Mouse (Mus musculus) myocyte (in vitro differentiated cells): ENCODE results near the gene Serpina3k. TPM values are rescaled to one million over a fixed set of nuclear protein-coding genes. Genes with fewer than 3 reads are reported as not detected.
"Not testable (repeated sequence)": the region's sequence is repeated elsewhere in the genome, so short reads cannot be mapped to it uniquely, and the experiment has no call there.

ENCODE experiments used
- H3K27me3 ChIP-seq: one replicate; pipeline ENCODE4 v1.6.1; 2011; ENCODE audit not compliant: control insufficient read depth, insufficient read depth, insufficient read length
- H3K36me3 ChIP-seq: one replicate; pipeline ENCODE4 v1.6.1; 2011; ENCODE audit not compliant: control insufficient read depth, insufficient read depth
- H3K4me2 ChIP-seq: one replicate; pipeline ENCODE4 v1.6.1; 2011; ENCODE audit warnings: low read depth, control low read depth
- H3K4me3 ChIP-seq: one replicate; pipeline ENCODE4 v1.5.1; 2011; ENCODE audit warnings: mild to moderate bottlenecking, control low read depth, moderate library complexity
- H3K79me2 ChIP-seq: one replicate; pipeline ENCODE4 v1.6.1; 2011; ENCODE audit not compliant: control insufficient read depth, insufficient read depth
- H3ac ChIP-seq: one replicate; pipeline ENCODE4 v1.6.1; 2011; ENCODE audit not compliant: control insufficient read depth, insufficient read length
- CEBPB ChIP-seq: IDR thresholded peaks from 2 replicates; pipeline ENCODE4 v1.6.1; 2011; ENCODE audit warnings: mild to moderate bottlenecking, moderate library complexity; ENCODE audit not compliant: poor library complexity, insufficient read depth, severe bottlenecking
- E2F4 ChIP-seq: IDR thresholded peaks from one replicate; pipeline ENCODE4 v1.6.1; 2011; ENCODE audit warnings: mild to moderate bottlenecking, control low read depth, moderate library complexity; ENCODE audit not compliant: insufficient read depth
- MAX ChIP-seq: IDR thresholded peaks from one replicate; pipeline ENCODE4 v1.6.1; 2011; ENCODE audit warnings: low read depth, mild to moderate bottlenecking, control low read depth
- MYOD1 ChIP-seq, 3 experiments: IDR thresholded peaks; one replicate each; pipeline ENCODE4 v1.6.1; 2011; ENCODE audit warnings: control low read depth in 2 of 3, low read depth in 2 of 3, mild to moderate bottlenecking in 2 of 3, moderate library complexity in 1 of 3; ENCODE audit not compliant: insufficient read length in 2 of 3, control insufficient read depth in 1 of 3
- MYOG ChIP-seq, 3 experiments: IDR thresholded peaks; one replicate each; pipeline ENCODE4 v1.6.1; 2011; ENCODE audit warnings: control low read depth in 2 of 3, low read depth in 2 of 3, mild to moderate bottlenecking in 2 of 3; ENCODE audit not compliant: insufficient read length in 2 of 3, control insufficient read depth in 1 of 3, insufficient read depth in 1 of 3
- POLR2A ChIP-seq: IDR thresholded peaks from one replicate; pipeline ENCODE4 v1.6.1; 2011; ENCODE audit warnings: low read depth, mild to moderate bottlenecking, control low read depth, moderate library complexity; ENCODE audit not compliant: insufficient read length
- POLR2AphosphoS2 ChIP-seq: IDR thresholded peaks from one replicate; pipeline ENCODE4 v1.6.1; 2011; ENCODE audit warnings: low read depth, control low read depth; ENCODE audit not compliant: insufficient read length
- REST ChIP-seq: IDR thresholded peaks from one replicate; pipeline ENCODE4 v1.6.1; 2011; ENCODE audit warnings: mild to moderate bottlenecking, control low read depth, moderate library complexity; ENCODE audit not compliant: insufficient read depth, insufficient read length
- SRF ChIP-seq: IDR thresholded peaks from one replicate; pipeline ENCODE4 v1.6.1; 2011; ENCODE audit warnings: low read depth; ENCODE audit not compliant: control insufficient read depth, insufficient read length
- TCF12 ChIP-seq: IDR thresholded peaks from one replicate; pipeline ENCODE4 v1.6.1; 2011; ENCODE audit warnings: mild to moderate bottlenecking, control low read depth; ENCODE audit not compliant: poor library complexity, insufficient read depth, severe bottlenecking
- TCF3 ChIP-seq: IDR thresholded peaks from one replicate; pipeline ENCODE4 v1.6.1; 2011; ENCODE audit warnings: low read depth, control low read depth; ENCODE audit not compliant: insufficient read length
- USF1 ChIP-seq: IDR thresholded peaks from one replicate; pipeline ENCODE4 v1.6.1; 2011; ENCODE audit warnings: low read depth, mild to moderate bottlenecking, control low read depth, moderate library complexity
- polyA plus RNA-seq: library from polyadenylated mRNA; unstranded; fragments of >200 nt; fragmentation: generic; extraction: Trizol; gene quantifications from one replicate; pipeline ENCODE4 v1.2.1, GENCODE M21; 2012; ENCODE audit warnings: missing spikeins

The Serpina3k gene
- not detected for polyA plus RNA-seq

DNA sequence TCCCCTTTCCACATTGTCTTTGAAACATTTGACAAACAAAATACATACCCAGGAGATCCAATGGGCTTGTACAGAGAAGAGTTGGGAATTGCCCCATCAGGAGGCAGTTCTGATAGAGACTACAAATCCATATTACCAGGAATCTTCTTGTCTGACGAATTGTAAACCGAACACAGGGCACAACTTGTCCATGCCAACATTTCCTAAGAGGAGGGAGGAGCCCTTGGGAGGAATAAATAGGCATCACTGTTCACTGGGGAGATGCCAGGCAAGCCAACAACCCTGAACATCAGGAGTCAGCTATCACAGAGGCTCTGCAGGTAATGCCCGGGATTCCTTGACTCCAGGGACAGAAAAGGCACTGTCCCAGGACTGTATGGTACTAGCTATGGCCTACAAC lies at the start of gene Serpina3k, which contains the start of gene Serpina3m:
Gene Serpina3k, plus strand, starts transcription at position 261 of the 400 bp plus-strand sequence.
Gene Serpina3m, plus strand, starts transcription at position 261 of the 400 bp plus-strand sequence.
- H3ac ChIP-seq, H3K27me3 ChIP-seq, H3K36me3 ChIP-seq, H3K4me2 ChIP-seq, H3K4me3 ChIP-seq, H3K79me2 ChIP-seq: not testable (repeated sequence)

GRCm38 (mm10) chr12:104289872-104290271 lies 48.4 kb upstream of the Serpina3k start:
- no peak overlapping the region for H3K4me3 ChIP-seq
- H3K79me2 ChIP-seq: no peaks in the 10 kb centered on the region
- H3K27me3 ChIP-seq: no peaks in the 10 kb centered on the region
- TF ChIP-seq CEBPB: no peak
- TF ChIP-seq USF1: no peak
- no peak for TF ChIP-seq MYOD1 (IDR thresholded peaks at IDR 0.05; ENCODE audit: control insufficient read depth in 1 of 3, insufficient read length in 2 of 3, low read depth in 2 of 3)
- no peak for TF ChIP-seq TCF3
- no peak for TF ChIP-seq REST
- no peak for TF ChIP-seq POLR2AphosphoS2
- H3K36me3 ChIP-seq: no peaks in the 10 kb centered on the region
- no peak overlapping the region for H3ac ChIP-seq
- H3K4me2 ChIP-seq: no peak overlapping the region

GRCm38 (mm10) chr12:104293963-104294362 lies 44.3 kb upstream of the Serpina3k start:
- Histone ChIP-seq H3K36me3 (no peaks in the 10 kb centered on the region), H3K79me2 (no peaks in the 10 kb centered on the region), H3K4me2 (no peak overlapping the region), H3K4me3 (no peak overlapping the region), H3ac (no peak overlapping the region), H3K27me3 (no peaks in the 10 kb centered on the region)
- TF ChIP-seq POLR2A: no peak
- TF ChIP-seq CEBPB: no peak
- TF ChIP-seq POLR2AphosphoS2: no peak
- no peak for TF ChIP-seq TCF3
- no peak for TF ChIP-seq USF1
- no peak for TF ChIP-seq MYOG (IDR thresholded peaks at IDR 0.05; ENCODE audit: control insufficient read depth in 1 of 3, insufficient read depth in 1 of 3, insufficient read length in 2 of 3, low read depth in 2 of 3)
- no peak for TF ChIP-seq TCF12

DNA sequence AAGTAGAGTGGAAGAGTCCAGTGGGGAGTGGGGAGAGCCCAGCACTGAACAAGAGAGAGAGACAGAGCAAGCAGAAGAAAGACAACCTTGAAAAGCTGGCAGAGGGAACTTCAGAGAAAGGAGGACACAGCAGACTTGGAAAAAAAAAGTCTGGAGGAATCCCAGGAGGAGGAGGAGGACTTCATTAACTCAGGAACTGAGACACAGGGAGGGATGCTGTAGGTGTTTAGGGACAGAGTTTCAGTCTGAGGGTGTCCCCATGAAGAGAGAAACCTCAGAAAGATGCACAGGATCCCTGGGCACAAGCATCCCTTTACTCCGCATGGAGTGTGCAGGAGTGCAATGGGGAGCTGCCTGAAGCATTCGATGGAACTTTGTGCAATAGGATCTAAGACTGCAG lies 40.2 kb upstream of the Serpina3k start:
- Histone ChIP-seq H3K4me3 (no peak overlapping the region), H3K4me2 (no peak overlapping the region), H3ac (no peak overlapping the region), H3K79me2 (no peaks in the 10 kb centered on the region), H3K36me3 (no peaks in the 10 kb centered on the region), H3K27me3 (no peaks in the 10 kb centered on the region)
- TF ChIP-seq USF1 (no peak), TCF3 (no peak), MAX (no peak), POLR2AphosphoS2 (no peak), MYOD1 (IDR thresholded peaks at IDR 0.05; ENCODE audit: control insufficient read depth in 1 of 3, insufficient read length in 2 of 3, low read depth in 2 of 3) (no peak), CEBPB (no peak), MYOG (IDR thresholded peaks at IDR 0.05; ENCODE audit: control insufficient read depth in 1 of 3, insufficient read depth in 1 of 3, insufficient read length in 2 of 3, low read depth in 2 of 3) (no peak), REST (no peak), SRF (no peak), TCF12 (no peak), POLR2A (no peak), E2F4 (no peak)

DNA sequence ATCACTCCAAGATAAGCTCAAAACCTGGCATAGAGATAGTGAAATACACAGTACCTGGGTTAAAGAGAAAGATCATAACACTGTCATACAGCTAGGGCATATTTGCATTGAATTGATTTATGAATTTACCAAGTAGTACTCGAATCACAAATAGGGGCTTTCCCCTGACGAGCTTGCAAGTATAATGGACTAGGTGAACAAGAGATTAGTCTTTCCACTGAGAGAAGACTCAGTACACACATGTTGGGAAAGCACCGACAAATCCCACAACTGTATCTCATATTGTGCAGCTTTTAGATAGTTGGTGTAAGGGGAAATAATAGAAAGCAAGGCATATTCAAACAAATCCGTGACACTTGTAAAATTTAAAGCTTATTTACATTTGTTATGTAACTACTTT lies 32.3 kb upstream of the Serpina3k start:
- H3ac ChIP-seq: no peak overlapping the region
- no peaks in the 10 kb centered on the region for H3K36me3 ChIP-seq
- no peaks in the 10 kb centered on the region for H3K27me3 ChIP-seq
- H3K79me2 ChIP-seq: no peaks in the 10 kb centered on the region
- H3K4me3 ChIP-seq: no peak overlapping the region
- no peak overlapping the region for H3K4me2 ChIP-seq
- TF ChIP-seq POLR2A: no peak
- TF ChIP-seq TCF3: no peak
- no peak for TF ChIP-seq CEBPB
- TF ChIP-seq MYOD1 (IDR thresholded peaks at IDR 0.05; ENCODE audit: control insufficient read depth in 1 of 3, insufficient read length in 2 of 3, low read depth in 2 of 3): no peak
- TF ChIP-seq POLR2AphosphoS2: no peak
- no peak for TF ChIP-seq TCF12
- no peak for TF ChIP-seq USF1
- no peak for TF ChIP-seq REST
- no peak for TF ChIP-seq MAX
- no peak for TF ChIP-seq SRF
- no peak for TF ChIP-seq MYOG (IDR thresholded peaks at IDR 0.05; ENCODE audit: control insufficient read depth in 1 of 3, insufficient read depth in 1 of 3, insufficient read length in 2 of 3, low read depth in 2 of 3)
- no peak for TF ChIP-seq E2F4
